Mouse (Mus musculus): ENCODE measurements around the gene Wwc2.

DNA sequence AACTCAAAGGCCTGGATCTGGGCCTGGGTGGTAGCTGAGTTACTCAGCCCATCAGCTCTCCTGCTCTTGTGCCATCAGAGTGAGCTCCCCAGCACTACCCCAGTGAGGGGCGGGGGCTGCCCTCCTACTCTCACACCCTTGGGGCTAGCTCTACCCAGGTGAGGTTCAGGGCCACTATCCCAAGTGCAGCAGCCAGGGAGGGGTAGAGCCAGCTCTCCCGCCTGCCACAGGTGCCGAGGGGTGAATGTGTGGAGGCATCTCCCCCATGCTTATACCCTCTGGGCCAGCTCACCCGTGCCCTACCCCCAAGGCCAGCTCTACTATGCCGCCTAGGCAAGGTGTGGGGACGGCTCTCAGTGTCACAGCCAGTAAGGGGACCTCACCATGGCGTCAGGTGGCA lies 75.8 kb downstream of the Wwc2 start:
- no peak for TF ChIP-seq CTCF (IDR thresholded peaks at IDR 0.05; ENCODE audit: low read depth, low read length)
- no peak for TF ChIP-seq POLR2A (IDR thresholded peaks at IDR 0.05; ENCODE audit: borderline replicate concordance, low read depth, low read length)
